Mouse (Mus musculus) right cerebral cortex, adult 2 months (tissue): ENCODE data around the gene Zfp609.
"Not testable (repeated sequence)": the region's sequence is repeated elsewhere in the genome, so short reads cannot be mapped to it uniquely, and the experiment has no call there.

Source experiments
- DNase-seq, 2 experiments: peaks; one replicate each; pipeline ENCODE4 v3.0.0; 2021 to 2022; ENCODE audit warnings: low spot score in 2 of 2

The Zfp609 gene

DNA sequence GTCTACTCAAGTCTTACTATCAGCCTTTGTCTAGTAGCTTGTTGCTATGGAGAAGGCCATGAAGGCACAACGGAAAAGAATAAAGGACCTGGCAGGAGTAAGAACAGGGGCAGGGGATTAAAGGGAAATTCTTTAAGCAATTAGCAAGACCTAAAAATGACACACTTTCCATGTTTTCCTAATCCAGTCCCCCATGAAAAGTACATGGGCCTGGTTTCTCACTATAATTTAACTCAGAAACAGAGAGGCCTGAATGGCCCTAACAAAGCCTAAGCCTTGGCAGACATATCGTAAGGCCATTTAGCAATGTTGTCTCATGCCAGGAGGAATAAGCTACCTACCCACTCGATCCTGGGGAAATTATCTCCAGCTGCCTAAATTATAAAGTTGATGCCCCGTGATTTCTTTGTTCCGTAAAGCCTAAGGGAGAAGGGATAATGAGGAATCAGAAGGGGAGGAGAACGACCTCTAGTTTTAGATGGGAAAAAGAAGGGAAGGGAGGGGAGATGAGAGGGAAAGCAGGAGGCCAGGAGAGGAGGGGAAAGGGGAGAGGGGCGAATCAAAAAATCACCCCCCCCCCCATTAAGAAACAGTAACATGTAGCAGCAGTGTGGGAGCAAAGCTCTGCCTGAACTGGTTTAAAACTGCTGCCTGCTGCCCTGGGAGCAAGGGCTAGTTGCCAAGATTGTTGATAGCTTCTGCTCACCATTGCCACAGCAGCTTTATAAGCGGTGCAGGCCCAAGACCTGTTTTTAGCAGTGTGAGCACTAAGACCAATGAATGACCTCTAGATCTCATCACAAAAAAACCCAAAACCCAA is 102.7 kb downstream of the Zfp609 start:
- DNase-seq = peak in 1 of 2 experiments; percentile 46

DNA sequence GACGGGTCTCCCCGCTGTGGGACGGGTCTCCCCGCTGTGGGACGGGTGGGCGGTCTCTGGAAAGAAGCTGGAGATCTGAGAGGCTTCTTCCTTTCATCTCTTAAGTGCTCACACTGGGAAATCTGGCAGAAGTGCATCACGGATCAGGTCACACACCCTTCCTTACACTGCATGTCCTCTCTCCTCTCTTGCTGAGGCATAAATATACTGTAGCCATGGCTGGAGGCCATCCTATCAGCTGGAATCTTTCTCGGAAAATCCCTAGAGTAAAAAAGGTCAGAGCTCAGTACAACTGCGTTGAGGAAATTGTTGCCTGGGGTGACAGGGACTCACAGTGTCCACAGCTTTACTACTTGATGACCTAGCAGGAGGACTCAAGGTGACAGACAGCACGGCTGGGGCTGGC is 106.2 kb downstream of the Zfp609 start:
- no peak for DNase-seq

DNA sequence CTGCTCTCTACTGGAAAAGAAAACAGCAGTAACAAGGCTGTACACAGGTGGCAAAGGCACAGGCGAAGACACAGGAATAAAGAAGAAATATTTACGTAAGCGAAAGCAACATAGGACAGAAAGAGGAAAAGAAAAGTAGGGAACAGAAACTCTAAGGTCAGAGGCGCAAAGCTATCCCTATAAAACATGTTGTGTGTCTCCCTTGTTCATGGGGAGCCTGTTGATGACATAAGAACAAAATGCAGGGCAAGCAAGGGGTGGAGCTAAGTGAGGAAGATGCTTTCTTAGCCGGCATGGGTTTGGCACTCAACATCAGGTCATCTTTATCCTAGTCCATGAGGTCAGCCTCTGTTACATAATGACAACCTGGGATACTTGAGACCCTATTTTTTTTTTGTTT is 109.2 kb downstream of the Zfp609 start:
- no peak for DNase-seq

DNA sequence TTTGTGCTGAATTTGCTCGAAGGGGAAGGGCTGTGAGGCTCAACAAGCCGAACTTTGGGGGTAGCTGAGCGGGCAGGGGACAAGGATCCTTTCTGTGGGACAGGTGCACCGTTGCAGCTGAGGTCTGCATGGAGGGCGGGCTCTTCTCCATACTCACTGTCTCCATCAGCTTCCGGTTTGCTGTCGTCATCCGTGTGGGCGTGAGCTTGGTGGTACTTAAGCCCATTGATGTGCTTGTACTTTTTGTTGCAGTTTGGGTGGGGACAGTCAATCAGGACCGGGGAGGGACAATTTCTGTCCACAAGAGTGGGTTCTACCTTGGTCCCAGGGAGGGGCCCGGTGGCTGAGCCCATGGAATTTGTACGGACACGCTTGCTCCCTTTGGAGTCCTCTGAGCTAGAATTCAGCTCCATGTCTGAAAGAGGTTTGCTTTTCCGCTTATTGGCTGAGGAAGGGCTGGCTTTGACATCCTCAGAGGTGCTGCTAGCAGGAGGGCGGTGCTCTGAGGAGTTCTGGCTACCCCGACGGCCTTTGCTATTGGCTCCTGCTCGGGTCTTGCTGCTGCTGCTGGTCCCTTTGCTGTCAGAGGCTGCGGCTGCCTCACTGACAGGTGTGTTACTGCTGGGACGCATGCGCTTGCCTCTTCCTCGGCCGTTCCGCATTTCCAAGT is 123.3 kb downstream of the Zfp609 start:
- DNase-seq = no peak

DNA sequence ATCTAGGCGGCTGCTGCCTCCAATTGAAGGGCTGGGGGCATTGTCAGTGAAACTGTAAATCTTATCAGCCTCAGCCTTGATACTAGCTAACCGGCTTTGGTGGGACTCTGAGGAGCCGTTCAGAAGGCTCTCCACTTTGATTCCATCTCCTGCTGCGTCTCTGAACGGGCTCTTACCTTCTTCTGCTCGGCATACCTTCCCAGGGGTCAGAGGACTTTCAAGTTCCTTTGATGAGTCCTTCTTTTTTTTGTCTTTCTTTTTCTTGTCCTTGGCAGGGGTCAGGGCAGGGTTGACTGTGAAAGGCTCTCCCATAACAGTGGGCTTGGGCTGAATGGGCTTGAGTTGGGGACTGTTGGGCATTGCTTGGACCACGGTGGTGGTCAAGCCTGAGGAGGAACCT is 124.1 kb downstream of the Zfp609 start:
- DNase-seq = no peak

DNA sequence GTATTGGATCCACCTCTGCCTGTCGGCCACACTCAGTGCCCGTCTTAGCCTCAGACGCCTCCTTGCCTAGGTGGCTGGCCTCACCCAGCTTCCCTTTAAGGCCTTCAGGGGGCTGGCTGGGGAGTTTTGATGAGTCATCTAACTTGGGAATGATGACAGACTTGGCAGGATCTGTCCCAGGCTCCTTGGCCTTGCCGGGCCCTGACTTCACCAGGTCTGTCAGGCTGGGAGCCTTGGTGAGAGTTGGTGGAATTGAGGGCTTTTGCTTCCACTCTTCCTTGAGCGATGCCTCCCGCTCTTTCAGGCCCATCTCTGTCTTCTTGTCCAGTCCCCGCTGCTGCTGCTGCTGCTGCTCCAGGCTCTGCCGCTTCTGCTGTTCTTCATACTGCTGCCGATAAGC is 125.1 kb downstream of the Zfp609 start:
- no peak for DNase-seq

DNA sequence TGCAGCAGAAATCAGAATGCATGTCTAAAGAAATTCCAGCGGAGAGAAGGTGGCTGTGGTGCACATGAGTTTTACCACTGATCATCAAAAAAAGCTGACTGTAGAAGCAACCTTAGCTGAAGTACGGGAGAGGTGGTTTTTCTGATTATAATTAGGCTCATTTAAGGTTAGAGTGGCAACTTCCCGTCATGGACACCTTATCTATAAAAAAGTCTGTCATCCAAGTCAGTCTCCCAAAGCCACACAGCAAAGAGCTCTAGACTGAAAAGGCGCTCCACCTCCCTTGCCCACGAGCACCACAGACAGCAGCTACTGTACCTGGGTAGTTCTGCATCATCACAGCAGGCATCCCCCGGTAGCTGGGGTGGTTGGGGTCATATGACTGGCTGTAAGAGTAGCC is 126.9 kb downstream of the Zfp609 start:
- no peak for DNase-seq

DNA sequence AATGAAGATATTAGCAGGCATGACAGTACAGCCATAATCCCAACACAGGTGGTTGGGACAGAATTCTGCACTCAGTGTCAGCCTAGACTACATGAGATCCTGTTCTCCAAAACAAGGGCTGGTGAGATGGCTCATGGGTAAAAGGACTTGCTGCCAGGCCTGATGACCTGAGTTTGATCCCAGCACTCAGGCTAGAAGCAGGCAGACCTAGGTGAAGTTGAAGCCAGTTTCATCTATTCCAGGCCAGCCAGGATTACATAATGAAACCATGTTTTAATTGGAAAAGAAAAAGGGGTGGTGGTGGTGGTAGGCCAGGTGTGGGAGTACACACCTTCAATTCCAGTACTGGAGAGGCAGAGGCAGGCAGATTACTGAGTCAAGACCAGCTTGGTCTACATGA is 129.4 kb downstream of the Zfp609 start:
- no peak for DNase-seq

DNA sequence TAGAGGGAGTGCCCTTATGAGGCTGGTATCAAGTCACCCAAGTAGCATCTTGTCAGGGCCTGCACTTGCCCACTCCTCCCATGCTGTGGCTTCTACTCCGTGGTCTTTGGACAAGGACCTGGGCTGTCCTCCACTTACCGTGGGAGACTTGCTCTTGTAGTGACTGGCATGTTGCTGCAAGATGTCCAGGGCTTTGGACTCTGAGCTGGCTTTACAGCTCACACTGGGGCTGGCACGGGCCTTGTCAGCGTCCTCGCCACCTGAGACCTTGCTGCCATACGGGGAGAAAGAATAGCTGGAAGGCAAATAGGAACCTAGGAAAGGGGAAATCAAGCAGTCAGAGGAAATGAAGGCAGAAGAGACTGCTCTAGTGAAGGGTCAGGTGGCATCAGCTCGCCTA is 130.0 kb downstream of the Zfp609 start:
- no peak for DNase-seq

DNA sequence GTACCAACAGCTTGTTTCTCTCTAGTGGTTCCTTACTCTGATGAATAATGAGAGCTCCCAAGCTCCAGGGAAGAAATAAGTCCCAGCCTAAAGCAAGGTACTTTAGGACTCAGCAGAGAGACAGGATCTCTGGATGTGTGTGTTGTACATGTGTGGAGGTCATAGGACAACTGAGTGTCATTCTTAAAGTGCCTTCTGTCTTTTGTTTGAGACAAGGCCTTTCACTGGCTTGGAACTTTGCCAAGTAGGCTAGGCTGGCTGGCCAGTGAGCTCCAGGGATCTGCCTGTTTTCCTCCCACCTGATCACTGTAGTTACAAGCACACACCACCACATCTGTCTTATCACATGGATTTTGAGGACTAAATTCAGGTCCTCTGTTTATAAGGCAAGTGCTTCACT is 131.0 kb downstream of the Zfp609 start:
- no peak for DNase-seq

DNA sequence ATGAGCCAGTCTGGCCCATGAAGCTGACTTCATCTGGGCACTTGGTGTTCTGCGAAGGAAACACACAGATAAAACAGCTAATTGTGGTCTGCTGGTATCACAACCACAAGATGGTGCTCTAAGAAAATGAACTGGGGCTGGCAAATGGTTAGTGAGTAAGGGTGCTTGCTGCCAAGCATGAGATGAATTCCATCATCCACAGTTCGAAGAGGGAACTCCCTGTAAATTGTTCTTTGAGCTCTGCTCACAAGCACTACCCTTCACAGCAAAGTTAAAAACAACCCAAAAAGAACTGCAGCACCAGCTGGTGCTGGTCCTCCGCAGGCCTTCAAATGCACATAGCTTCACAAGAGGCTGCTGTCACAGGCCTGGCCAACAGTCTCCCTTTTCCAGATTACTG is 131.7 kb downstream of the Zfp609 start:
- peak; percentile 70 to 73 for DNase-seq

DNA sequence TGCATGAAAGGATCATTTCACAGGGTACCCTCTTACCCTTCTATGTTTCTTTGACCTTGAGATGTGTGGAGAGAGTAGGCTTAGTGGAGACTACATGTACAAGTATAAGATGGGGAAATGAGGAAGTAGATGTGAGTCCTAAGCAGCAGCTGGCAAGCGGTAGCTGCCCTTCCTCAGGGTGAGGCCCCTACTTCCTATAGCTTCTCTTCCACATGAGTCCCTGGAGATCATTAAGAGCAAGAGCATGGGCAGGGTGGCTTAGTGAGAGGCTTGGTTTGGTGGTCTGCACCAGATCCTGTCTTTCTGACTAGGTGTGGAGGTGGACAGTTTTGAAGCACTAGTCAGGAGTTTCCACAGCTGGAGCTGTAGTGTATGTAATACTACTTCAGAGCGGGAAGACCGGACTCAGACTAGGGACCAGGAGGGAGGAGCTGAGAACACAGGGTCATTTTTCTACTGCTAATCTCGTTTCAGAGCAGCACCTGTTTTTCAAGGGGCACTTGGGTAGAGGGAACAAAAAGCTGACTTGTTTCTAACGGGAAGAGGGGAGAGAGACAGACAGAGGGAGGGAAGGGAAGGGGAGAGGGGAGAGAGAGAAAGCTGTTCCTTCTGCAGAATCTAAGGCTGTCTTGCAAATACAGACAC is 134.3 kb downstream of the Zfp609 start:
- no peak for DNase-seq

DNA sequence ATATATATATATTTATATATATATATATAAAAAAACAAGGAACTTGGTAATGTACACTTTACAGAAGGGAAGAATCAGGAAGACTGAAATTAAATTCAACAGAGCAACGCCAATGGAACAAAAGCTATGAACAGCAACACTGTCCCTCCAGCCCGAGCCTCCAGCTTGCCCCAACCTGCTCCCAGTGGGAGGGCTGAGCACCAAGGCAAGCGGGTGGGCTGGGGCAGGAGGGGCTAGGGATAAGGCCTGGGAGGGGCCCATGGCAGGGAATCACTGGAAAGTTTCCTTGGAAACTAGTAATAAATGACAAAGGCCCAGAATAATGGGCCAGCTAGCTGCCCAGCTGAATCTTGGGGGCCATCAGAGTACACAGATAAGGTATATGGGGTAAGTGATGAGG is 134.9 kb downstream of the Zfp609 start:
- DNase-seq = no peak

DNA sequence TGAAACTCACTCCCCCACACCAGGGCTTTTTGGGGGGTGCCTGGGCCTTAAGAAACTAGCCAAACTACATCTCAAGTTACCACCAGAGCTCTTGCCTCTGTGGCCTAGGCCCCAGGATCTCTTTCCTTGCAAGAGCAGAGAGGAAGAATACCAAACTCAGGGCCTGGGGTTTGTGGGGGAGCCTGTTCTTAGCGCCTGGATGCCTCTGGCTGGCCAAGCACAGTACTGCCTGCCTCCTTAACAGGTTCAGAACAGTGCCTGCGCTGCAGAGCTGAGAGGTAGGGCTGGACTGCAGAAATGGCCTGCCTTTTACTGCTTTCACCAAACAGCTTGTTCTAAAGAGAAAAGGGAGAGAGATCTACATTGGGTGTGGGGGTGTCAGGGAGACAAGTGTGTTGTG is 137.5 kb downstream of the Zfp609 start:
- DNase-seq = not testable (repeated sequence)

DNA sequence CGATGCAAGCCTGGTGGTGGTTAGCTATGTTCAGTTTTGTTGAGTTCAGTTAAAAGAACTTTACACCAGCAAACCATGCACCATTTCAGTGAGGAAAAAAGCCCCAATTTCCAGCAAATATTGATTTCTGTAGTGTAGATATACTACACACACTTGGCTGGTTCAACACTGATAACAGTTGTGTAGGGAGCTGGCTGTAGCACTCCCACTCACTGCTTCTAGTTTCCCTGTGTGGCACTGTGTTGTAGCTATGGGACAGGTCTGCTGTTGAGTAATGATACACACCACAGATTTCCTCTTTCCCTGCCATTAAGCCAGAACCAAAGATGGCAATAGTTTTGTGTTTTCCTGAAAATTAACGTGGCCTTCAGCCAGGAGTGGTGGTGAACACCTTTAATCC is 142.7 kb downstream of the Zfp609 start:
- no peak for DNase-seq

DNA sequence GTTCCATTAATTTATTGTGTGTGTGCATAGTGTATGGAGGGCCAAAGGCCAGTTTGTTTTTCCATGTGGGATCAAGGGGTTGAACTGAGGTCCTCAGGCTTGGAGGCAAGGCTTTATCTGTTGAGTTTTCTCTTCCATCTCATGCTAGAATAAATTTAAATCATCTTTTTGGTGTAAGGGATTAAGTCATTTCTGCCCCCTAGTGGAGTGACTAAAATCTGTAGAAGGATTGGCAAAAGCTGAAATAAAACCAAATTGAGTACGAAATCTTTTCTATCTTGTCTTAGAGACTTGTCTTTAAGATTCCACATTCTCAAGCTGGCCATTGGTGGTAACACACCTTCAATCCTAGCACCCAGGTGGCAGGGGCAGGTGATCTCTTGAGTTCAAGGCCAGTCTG is 144.4 kb downstream of the Zfp609 start:
- no peak for DNase-seq

DNA sequence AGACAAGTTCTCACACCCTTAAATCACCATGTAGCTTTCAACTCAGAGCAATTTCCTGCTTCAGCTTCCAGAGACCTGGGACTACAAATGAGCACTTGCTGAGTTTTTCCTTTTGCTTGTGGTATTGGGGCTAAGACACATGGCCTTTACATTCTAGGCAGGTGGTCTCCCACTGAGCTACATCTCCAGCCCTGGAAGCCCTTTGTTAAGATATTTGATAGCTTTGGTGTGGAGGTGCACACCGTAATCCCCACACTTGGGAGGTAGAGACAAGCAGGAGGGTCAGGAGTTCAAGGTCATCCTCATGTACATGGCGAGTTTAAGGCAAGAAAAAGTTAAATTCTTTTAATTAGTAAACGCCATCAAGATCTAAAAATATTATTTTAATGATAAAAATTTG is 145.2 kb downstream of the Zfp609 start:
- DNase-seq = no peak

DNA sequence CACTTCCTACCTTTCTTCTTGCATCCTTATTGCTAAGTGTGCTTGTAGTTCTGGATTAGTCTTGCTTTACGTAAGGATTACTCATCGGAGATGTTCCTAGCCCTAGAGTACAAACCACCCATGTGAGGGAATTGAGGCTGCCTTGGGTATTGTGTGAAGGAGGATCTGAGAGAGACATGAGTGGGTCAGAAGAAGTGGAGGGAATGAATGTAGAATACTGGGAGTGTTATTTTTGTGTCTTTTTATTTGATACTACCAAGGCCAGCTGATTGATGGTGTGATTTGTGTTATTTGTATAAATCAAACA is 145.8 kb downstream of the Zfp609 start:
- DNase-seq = no peak

DNA sequence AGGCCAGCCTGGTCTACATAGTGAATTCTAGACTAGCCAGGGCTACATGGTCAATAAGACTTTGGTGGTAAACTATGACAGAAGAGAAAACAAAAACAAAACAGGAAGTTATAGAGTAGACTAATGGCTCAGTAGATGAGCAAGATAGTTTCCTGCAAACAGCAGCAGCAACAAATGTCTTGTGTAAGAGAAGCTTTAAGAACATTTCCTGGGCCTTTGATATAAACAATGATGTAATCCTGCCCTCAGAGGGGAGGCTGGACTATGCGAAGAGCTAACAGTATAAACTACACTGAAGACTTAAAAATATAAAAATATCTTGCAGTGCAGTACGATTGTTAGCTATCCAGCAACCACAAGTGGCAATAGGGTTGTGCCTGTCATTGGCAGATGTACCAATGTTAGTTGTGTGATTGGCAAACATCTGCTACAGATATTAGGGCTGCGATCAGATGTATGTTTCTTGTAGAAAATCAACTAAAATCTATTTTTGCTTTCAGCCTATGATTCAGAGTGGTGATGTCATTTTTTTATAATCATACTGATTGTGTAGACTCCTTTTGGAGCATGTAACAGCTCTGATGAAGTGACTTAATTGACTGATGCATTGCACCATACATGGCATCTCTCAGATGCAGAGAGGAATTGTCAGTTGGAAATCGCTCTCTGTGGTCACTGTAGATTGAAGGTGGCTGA is 146.3 kb downstream of the Zfp609 start:
- DNase-seq = no peak

DNA sequence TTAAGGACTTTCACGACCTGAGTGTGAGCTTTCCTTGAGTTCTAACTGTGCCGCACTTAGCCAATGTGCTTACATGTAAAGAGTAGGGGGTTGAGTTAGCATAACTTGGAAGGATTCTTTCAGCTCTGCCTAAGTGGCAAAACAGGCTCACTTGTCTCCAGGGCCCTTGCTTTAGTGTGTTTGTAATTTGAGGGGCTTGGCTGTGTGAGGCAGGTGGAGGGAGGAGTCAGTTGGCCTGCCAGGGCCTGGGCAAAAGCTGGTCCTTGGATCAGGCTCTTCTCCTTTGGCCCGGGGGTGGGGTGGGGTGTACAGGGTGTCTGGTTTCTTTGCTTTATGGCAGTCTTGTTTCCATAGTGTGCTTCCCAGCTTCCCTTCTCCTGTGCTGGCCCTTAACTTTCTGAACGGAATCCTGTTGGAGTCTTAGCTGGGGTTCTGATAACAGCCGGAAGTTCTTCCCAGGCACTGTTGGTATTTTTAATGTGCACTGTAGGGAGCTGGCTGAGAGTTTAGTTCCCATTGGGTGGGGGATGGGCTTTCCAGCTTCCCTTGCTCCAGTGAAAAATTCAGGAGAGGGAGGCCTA is 148.1 kb downstream of the Zfp609 start:
- DNase-seq = no peak

DNA sequence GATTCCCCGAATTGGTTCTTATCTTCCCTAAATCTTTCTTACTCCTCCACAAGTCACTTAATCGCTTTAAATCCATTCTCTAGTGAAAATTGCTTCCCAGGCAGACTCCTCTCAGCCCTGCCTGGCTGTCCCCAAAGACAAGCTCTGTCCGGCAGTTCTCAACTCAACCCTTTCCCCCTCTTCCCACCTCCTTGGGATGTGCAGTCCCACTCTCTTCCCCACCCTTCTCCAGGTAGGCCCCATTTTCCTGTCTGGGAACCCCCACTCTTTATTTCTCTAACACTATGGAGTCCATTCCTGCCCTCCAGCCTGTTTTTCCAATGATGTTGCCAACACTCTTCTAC is 150.3 kb downstream of the Zfp609 start:
- DNase-seq = no peak

DNA sequence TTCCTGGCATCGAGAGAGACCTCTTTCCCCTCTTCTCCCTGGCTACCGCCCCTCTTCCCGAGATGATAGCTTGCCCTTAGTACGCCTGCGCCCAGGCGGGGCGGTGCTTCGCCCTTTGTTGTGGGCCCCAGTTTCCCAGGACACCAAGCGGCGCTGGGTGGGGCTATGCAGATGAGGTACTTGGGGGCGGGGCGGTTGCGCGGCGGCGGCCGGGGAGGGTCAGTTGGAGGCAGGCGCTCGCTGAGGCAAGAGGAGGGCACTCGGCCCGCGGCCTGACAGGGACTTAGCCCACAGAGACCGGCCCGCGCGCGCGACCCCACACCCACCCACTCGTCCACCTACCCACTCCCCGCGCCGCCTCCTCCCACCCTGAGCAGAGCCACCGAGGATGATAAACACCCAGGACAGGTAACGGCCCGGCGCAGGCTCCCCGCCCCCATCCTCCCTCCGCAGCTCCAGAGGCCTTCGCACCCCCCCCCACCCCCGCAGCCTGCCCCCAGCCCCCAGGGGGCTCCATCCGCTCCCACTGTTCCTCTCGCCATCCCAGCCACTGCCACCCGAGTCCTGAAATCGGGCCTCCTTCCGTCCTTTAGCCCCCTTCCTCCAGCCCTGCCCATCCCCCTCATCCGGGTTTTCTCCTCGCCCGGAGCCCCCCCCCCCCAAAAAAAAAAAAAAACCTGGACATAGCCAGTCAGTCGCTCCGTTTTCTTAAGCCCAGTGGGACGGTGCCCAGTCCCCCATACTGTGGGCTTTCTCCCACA is 150.8 kb downstream of the Zfp609 start:
- peak; percentile 95 to 96 for DNase-seq
